Mouse (Mus musculus): ENCODE measurements around the gene Ostf1.
"Not testable (repeated sequence)": the region's sequence is repeated elsewhere in the genome, so short reads cannot be mapped to it uniquely, and the experiment has no call there.

Ostf1 gene

DNA sequence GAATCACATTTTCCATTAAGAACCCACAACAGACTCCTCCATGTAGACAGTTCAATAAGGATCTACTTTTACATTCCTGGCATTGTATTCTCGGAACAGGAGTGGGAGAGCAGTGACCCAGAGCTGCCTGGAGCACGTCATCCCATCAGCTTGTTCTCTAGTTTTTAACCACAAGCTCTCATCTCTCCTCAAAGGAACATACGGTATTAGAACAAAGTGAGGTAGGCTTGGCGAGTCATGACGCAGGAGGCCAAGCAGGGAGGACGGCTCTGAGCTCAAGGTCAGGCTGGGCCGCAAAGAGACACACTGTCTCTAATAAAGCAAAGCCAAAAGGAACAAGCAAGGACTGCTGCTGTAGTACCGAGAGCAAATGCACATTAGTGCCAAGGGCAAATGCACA is 32.6 kb downstream of the Ostf1 start:
- no peak for DNase-seq (ENCODE audit: low read depth, low spot score)

DNA sequence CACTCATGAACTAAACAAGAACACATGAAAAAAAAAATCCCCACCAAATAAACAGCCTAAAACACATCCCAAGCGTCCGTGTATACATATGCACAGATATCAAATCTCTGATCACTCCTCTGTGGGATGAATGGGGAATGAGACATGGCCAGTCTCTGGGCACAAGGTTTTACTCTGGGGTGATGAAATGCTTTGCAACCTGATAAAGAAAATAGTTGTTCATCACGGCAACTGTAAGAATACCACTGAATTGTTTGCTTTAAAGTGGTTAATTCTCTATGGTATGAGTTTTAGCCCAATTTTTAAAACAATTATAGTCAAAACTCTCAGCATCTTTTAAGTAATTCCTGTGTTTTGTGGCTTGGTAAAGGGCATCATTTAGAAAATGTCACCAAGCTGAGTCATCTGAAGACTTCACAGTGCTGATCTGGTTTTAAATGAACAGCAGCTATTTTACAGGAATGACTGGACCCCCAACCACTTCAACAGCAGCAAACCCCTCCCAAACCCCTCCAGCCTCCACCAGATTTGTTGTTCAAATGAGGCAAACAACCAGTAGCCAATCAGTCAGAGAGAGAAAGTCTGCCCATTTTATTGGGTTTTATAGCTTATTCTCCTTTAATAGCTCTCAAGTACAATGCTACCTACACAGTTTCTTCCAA is 33.2 kb downstream of the Ostf1 start:
- DNase-seq (ENCODE audit: low read depth, low spot score) = no peak

DNA sequence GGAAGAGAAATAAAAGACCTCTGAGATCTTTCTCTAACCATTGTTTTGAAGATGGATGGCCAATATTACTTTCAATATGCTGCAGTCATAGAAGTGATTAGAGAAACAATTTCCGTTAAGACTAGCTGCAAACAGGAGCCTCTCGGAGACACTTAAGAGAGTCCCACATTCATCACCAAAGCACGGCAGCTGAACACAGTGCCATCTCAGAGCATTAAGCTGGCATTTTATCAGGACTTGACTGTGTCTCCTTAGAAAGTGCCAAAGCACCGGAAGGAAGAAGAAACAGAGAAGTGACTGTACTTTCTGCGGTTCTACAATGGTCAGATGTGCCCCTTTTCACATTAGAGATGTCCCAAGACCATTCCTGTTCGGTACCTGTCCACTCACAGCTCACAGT is 33.9 kb downstream of the Ostf1 start:
- no peak for DNase-seq (ENCODE audit: low read depth, low spot score)

DNA sequence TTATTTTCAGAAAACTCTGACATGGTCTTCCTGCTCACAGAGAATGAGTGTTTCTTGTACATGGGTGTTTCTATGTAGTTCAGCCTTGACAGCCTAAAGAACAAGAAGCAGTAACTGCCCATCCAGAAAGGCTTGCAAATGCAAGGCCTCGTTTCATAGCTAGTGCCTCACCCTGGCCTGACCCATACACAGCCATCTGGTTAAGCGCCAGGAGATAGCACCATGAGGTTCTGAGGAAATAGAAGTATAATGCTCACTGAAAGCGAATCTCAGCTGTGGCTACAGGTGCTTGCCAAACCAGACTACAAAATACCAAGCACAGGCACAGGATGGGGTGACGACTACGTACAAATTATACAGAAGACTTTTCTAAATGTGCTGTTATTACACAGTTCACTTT is 34.7 kb downstream of the Ostf1 start:
- no peak for DNase-seq (ENCODE audit: low read depth, low spot score)

DNA sequence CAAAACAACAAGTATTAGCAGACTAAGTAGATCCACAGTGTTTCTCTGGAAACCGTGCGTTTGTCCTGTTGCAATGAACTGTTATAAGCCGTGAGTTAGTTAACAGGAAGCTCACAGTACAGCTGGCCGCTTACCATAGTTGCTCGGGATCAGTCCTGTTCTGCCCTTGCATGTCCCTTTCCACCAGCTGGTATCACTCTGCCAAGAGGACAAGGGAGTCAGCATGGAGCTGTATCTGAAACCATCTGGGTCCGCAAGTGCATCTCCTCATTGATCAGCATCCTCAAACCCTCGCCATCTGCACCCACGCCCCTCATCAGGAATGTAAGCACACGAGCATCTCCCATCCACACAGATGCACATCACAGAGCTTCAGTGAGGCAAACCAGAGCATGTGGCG is 37.9 kb downstream of the Ostf1 start:
- DNase-seq (ENCODE audit: low read depth, low spot score) = no peak

DNA sequence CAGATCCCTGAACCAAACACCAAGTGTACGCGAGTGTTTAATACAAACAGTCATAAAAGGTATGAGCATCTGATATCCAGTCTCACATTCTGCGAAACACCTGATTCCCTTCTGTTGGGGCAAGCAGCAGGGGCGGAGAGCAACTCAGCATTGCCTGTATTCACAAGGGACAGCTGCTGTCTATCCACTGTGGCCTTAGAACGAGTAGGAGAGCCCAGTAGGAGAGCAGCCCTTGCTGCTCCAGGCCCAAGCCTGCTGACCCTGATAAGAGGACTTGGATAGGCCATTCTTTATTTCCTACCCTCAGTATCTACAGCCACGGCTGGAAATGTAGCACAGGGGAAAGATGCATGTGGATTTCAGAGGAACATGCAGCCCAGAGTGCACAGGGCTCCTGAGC is 38.7 kb downstream of the Ostf1 start:
- DNase-seq (ENCODE audit: low read depth, low spot score) = no peak

DNA sequence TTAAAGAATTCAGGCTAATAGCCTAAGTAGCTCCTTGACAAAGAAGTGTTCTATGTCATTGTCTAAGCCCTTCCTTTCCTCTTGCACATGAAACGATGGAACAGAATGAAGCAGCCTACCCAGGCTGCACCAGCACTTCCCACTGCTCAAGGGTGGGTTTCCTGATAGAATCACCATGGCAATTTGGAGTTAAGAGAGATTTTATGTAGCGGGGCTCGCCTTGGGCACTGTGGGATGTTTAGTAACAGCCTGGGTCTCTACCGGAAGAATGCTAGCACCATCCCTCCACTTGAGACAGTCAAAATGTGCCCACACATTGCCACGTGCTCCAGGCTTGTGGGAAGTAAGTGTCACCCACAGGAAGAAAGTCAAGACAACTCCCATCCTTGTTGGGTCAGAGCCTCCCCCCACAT is 40.7 kb downstream of the Ostf1 start:
- DNase-seq (ENCODE audit: low read depth, low spot score) = no peak

DNA sequence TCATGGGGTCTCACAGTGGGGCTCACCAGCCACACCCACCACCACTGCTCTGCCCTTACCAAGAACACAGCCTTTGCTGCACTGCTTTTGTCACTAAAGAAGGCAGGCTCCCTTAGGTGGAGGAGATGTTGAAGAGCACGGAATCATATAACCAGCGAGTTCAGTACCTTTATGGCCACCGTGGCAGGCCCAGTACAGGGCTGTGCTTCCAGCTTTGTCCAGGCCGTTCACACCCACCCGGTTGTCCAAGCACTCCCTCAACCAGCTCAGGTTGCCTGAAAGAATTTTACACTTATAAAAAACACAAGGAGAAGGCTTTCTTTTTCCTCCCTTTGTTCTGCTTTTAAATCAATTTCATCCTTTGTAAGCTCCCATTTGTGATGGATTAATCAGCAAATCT is 41.4 kb downstream of the Ostf1 start:
- no peak for DNase-seq (ENCODE audit: low read depth, low spot score)

DNA sequence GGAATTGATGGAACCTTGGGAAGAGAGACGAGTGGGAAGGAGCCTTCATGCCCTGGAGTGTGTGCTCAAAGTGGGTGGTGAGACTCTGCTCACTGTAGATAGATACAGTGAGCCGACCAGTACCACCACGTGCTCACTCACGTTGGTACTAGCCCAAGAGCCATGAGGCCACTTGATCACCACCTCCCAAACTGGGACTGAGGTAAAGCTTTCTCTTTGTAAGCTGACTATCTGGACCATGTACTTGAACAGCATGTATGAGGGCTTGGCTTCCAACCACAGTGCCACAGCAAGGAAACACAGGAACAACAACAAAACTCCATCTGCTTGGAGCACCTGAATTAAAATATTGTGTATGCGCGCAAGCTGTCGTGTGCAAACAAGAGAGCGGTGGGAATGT is 42.3 kb downstream of the Ostf1 start:
- no peak for DNase-seq (ENCODE audit: low read depth, low spot score)

DNA sequence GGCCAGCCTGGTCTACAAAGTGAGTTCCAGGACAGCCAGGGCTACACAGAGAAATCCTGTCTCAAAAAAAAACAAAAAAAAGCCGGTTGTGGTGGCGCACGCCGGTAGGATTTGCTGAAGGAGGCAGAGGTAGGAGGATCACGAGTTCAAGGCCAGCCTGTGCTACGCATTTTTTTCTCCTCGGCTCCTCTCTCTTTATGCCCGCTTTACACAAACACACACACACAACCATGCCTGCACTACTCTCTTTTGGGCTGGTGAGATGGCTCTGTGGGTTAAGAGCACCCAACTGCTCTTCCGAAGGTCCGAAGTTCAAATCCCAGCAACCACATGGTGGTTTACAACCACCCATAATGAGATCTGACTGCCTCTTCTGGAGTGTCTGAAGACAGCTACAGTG is 42.8 kb downstream of the Ostf1 start:
- DNase-seq (ENCODE audit: low read depth, low spot score) = not testable (repeated sequence)

DNA sequence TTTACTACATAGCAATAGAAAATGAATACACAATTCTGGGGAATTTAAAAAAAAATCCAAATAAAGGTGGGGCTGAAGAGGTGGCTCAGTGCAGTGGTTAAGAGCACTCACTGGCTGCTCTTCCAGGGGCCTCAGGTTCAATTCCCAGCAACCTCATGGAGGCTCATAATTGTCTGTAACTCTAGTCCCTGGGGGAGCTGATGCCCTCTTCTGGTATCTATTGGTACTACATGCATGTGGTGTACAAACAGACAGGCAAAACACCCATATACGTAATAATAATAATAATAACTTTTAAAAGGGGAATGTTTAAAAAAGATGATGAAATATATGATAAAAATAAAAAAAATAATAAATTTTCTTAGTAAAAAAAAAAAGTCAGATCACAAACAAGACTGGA is 43.4 kb downstream of the Ostf1 start:
- peak; percentile 71 for DNase-seq (ENCODE audit: low read depth, low spot score)

DNA sequence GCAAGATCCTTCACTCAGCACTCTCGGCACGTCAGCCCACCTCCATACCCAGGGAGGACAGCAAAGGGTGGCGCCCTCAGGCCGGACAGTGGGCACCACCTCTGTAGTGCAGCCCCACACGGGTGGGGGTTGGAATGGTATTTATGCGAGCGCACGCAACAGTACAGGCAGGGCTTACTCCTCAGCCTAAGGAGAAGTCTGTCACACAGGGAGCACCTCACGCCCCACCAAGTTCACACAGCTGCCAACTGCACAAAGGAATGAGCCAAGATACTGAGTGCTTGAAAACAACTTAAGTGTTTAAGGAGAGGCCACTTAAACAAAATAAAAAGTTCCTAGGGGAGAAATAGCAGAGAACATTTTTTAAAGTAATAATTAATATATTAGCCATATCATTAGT is 44.5 kb downstream of the Ostf1 start:
- no peak for DNase-seq (ENCODE audit: low read depth, low spot score)

DNA sequence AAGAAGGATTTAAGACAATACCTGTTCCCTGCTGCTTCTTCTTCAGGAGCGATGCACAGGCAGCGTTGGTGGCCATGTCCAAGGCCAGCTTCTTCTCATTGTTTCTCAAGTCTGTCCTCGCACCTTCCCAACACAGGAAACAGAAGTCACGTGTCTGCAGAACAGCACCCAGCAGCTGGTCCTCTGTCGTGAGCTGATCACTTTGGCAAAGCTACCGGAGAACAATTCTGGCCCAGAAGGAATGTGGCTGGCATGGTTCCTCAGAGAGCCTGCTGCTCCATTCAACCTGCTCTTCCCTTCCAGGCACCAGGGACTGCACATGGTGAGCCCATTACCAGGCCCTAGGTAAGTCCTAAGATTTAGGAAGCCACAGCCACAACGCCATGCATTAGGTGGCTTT is 47.0 kb downstream of the Ostf1 start:
- DNase-seq (ENCODE audit: low read depth, low spot score) = no peak

DNA sequence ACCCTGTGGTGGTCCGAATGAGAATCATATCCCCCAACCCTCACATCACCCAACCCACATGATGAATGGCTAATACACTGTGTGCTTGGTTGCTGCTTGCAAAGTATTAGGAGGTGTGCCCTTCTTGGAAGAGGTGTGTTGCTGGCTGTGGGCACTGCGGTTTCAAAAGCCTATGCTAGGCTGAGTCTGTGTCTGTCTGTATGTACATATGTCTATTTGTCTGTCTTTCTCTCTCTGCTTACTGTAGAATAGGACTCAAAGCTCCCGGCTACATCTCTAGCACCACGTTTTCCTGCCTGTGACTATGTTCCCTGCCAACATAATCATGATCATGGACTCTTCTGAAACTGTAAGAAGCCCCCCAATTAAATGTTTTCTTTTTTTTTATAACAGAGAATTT is 47.9 kb downstream of the Ostf1 start:
- no peak for DNase-seq (ENCODE audit: low read depth, low spot score)

DNA sequence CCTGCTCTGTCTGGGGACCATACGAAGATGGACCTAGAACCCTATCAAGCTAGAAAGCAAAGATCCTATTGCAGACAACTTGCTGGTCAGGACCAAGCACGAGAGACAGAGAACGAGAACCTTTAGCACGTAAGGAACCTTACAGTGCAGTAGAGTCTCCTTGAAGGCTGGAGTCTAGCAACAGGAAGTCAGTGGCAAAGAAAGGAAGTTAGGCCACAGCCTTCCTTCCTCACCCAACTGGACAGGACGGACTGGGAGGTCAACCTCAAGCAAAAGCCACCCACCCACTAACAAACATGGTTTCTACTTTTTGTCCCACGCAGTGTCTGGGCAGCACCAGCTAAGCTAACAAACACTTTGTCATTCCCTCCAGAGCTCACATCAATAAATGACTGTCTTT is 48.7 kb downstream of the Ostf1 start:
- no peak for DNase-seq (ENCODE audit: low read depth, low spot score)

DNA sequence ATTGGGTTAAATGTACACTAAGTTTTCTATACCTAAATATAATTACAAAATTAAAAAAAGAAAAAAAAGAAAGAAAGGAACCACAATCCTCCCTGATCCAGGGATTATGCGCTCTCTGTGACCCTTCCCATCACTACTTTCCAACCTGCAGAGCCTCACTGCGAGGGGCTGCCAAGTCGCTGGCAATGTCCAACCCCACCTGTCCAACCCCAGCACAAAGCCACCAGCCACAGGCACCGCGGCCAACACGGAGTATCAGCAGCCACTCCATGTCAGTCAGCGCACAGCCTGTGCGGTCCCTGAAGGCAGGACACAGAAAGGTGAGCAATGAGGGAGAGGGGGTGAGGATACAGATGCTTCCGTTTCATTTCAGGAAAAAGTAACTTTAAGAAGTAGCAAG is 49.4 kb downstream of the Ostf1 start:
- no peak for DNase-seq (ENCODE audit: low read depth, low spot score)

DNA sequence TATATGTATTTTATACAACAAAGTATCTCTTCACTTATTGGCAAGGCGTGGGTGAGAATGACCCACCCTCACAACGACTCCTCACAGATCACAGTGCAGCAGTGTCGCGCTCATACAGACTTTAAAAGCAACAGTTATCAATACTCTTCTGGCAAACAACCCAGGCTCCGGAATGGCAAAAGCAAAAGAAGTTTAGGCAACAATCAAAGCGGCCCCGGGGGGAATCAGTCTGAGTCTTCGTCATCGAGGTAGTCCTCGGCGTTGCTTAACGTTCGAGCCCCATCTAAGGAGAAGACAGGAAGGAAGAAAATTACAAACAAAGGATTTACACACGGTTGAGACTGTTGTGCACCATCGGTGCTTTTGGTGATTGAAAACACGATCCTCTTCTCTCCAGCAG is 50.6 kb downstream of the Ostf1 start:
- DNase-seq (ENCODE audit: low read depth, low spot score) = no peak

DNA sequence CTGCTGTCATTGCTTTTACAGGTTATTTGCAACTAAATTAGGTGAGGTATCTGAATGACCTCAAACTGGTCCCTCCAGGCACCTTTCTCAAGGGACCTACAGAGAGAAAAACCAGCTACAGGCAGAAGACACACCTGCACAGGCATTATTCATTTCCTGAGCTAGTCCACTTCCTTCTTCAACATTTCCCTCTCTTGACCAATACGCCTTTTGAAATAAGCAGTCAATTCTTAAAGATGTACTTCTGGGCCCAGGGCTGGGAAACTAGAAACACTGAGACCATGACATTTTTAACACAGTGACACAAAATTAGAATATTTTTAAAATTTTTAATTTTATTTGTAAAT is 52.6 kb downstream of the Ostf1 start:
- no peak for DNase-seq (ENCODE audit: low read depth, low spot score)

DNA sequence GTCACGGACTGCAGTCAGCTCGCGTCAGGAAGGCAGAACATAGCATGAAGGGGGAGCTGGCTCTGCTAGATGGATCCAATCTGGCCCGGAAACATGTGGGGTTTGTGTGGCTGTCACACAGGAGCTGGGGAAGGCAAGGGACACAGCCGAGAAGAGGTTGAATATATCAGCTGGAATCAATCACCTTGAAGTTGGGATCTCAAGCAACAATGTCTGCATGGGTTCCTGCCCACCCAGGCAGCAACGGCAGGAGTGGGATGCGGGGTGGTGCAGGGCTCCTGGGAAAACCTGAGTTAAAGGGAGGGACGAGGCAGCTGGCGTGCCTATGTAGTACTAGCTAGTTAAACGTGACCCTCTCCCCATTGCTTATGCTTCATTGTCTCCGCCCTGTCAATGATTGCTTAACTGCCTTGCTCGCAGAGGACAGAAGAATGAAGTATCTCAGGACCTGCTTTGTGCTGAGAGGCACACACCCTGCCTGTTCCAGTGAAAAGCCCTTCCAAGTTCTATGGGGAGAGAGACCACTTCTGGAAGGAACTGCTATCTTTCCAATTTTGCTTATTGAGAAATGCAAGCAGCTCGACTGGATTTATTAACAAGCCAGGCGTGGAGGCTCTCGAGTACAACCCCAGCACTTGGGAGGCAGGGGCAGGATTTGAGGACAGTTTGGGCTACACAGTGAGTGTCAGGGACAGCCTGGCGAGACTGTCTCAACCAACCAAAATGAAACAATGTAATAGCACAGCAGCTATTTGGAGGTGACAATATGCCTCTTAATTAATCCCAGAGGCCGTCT is 53.2 kb downstream of the Ostf1 start:
- DNase-seq (ENCODE audit: low read depth, low spot score) = peak; percentile 36

DNA sequence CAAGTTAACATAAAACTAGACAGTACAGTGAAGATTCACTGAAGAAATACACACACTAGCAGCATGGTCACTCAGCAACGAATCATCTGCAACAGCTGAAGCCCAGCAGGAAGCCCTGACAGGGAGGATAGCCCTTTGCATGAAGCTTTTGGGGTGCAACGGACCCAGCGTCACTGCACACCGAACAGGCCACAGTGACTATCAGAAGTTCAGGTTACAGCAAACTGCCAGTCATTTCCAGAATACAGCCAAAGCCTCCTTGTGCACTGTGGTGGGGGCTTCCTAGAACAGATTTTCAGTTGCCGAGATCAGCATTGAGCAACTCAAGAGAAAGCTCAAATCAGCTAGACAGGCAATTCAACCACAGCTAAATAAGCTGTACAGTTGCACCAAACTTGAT is 54.3 kb downstream of the Ostf1 start:
- no peak for DNase-seq (ENCODE audit: low read depth, low spot score)

DNA sequence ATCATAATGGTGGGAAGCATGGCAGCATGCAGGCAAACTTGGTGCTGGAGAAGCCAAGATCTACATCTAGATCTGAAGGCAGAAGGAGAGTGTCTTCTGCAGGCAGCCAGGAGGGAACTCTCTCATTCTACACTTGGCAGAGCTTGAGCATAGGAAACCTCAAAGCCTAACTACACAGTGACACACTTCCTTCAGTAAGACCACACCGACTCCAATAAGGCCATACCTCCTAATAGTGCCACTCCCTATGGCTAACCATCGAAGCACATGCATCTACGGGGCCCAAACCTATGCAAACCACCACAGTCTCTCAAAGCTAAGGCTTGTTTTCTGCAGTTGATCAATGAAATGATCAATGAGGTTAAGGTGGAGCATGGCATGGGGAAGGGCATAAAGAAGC is 55.7 kb downstream of the Ostf1 start:
- DNase-seq (ENCODE audit: low read depth, low spot score) = no peak

DNA sequence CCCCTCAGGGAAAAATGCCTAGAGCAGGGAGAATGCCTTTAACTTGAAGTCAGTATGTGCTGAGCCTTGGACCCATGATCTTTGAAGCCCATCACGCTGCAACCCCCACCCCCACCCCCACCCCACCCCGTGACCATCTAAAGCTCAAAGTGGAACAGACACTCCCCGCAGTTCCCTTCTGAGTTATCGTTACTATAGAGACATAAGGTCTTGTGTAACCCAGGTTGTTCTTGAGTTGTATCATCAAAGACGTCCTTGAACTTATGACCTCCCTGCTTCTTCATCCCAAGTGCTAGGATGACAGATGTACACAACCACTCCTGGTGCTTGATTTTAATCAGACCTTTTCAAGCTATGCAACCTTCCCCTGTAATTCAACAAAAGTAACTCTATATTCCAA is 57.7 kb downstream of the Ostf1 start:
- DNase-seq (ENCODE audit: low read depth, low spot score) = peak; percentile 46

DNA sequence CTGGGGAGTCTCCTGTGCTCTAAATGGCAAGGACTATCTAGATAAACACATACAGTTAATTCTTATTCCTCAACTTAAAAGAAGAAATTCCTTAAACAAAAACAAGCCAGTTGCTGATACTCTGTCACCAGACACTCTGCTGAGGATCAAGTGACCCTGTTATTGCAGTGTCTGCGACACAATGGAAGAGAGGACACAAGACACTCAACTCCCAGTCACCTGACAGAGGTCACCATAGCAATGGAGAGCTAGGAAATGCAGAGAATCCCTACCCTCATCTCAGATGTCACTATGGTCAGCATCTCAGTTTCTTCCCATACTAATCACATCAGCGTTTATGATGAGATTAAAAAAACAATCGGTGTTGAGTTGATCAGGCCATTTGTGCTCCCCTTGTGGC is 58.2 kb downstream of the Ostf1 start:
- DNase-seq (ENCODE audit: low read depth, low spot score) = no peak

DNA sequence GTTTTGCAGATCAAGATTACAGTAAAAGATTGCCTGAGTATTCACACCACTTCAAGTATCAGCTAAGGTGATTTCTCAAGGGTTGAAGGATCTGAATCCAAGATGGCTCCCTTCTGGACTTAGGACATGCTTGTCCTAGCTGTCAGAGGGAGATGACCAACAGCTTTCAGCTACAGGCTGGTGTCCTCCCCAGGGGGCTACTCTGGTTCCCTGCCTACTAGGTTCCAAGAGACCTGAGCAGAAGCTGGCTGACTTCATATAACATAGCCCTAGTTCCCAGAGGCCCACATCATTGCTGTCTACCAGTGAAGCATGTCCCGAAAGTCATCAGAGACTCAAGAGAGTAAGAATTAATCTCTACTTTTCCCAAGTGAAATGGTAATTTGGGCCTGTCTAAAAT is 62.1 kb downstream of the Ostf1 start:
- no peak for DNase-seq (ENCODE audit: low read depth, low spot score)

Measured in R1 (cell line).